Mouse (Mus musculus): Measurements from ENCODE around the gene Plekhm3. TPM values are rescaled to one million over a fixed set of nuclear protein-coding genes. Genes with fewer than 3 reads are reported as not detected.
"Not testable (repeated sequence)": the region's sequence is repeated elsewhere in the genome, so short reads cannot be mapped to it uniquely, and the experiment has no call there.

Plekhm3 gene
- 1 to 10 TPM; 8.5 to 9.3 TPM for total RNA-seq (2021)
- long read RNA-seq, experiment 1, full-length matches to known transcripts = 1 of 5 reads
- long read RNA-seq, experiment 1, partial matches to known transcripts = 1 of 5 reads
- long read RNA-seq, experiment 1, other reads (novel, unspliced or antisense) = 3 of 5 reads
- long read RNA-seq, experiment 2, full-length matches to known transcripts = 4 of 8 reads
- long read RNA-seq, experiment 2, partial matches to known transcripts = 1 of 8 reads
- long read RNA-seq, experiment 2, other reads (novel, unspliced or antisense) = 3 of 8 reads

DNA sequence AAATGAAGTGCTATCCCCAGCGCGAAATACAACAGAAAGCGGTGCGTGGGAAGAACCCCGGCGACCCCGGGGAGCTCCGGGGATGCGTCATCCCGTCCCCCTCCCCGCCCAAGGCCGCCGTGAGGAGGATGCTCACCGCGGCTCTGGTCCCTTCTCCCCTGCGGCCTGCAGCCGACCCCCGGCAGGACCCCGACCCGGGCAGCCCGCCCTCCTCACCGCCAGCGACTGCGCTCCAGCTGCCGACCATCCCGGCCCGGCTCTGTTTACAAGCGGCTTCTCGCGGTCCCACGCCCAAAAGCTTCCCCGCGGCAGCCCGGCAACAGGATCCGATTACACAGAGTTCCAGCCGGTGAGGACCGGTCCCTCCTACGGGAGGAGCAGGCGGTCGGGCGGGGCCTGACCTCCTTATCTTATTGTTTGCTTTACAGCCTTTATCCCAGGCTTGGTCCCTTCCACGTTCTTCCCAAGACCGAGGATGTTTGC is at the start of gene Plekhm3:
Plekhm3 (minus strand) TSS at position 346 of the 483 bp plus-strand sequence.
- DNase-seq (ENCODE audit: low spot score) = peak; percentile 87

DNA sequence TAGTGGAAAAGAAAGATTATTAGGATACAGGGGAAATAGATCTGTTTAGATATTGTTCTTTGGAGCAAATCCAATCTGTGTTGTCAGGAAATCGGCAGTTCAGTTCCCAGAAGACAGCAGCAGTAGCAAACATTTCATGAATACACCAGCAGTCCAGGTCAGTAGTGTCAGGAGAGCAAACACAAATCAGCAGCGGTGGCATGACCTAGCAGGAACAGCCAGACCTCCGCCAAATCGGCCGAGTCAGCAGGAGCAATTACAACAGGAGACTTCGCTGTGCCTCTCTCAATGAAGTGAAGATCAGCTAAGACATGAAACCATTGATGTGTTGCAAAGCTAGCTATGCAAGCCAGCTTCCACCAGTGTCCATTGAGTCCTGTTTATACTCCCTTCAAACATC is 49.0 kb upstream of the Plekhm3 start:
- no peak for DNase-seq (ENCODE audit: low spot score)

DNA sequence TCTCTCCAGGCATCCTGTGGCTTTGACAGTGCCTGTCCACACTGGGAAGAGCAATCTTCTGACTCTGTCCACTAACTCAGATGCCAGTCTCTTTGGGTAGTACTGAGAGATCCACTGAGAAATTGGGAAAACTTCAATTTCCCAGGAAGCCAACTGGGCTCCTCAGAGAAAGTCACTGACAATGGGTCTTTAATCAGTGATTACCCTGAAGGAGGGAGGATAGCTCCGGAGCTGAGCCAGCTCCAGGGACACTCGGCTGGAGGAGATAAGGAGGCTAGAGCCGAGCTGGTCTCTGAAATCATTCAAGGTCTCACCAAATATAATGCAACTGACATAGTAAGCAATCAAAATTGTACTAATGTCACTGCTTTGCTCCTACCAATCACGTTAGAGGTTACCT is 47.9 kb upstream of the Plekhm3 start:
- DNase-seq (ENCODE audit: low spot score) = no peak

- DNase-seq (ENCODE audit: low spot score) = no peak
These were observed 36.6 kb upstream of the Plekhm3 start for GRCm38 (mm10) chr1:64993206-64993605.

DNA sequence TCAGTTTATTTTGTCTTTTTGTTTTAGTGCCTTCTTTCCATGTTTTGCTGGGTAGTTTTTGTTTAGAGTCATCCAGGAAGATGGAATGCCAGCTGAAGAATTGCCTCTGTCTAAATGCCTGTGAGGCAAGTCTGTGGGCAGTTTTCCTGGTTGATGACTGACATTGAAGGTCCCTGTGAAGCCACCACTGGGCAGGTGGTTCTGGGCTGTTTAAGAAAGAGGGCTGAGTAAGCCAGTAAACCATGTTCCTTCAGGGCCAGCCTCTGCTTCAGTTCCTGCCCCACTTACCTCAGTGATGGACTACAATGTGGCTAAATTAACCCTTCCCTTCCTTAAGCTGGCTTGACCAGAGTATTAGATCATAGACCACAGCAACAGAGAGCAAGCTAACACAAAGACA is 31.6 kb upstream of the Plekhm3 start:
- no peak for DNase-seq (ENCODE audit: low spot score)

DNA sequence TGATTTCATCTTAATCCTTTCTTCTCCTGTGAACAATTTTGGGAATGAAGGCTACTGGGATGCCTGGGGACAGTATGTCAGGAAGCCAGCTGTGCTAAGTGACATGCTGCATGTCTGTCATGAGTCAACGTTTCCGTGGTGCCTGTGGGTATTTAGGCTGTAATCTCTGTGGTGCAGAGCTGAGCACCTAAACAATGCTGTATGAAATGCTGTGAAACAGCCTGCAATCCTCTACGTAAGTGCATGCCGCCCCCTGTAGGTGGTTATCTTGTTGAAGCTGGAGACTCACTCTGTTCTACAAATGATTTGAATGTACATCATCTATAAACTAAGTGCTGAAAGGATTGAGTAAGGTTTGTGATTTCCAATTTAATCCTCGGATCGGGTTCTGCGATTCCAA is 29.5 kb upstream of the Plekhm3 start:
- peak; percentile 57 for DNase-seq (ENCODE audit: low spot score)

DNA sequence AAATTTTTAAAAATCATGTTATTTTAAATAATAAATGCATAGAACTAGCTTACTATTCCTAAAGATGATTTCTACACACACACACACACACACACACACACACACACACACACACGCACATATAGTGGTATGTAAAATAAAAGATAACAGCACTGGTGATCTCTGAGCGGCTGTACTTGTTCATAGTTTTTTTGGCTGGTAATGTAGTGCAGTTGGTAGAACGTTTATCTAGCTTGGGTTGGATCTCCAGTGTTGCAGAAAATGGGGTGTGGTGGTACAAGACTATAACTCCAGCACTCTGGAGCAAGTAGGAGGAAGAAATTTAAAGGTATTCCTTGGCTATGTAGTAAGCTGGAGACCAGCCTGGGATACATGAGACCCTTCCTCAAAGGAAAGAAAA is 26.6 kb upstream of the Plekhm3 start:
- no peak for DNase-seq (ENCODE audit: low spot score)

GRCm38 (mm10) chr1:64978321-64978799 is 21.7 kb upstream of the Plekhm3 start:
- no peak for DNase-seq (ENCODE audit: low spot score)

- no peak for DNase-seq (ENCODE audit: low spot score)
These were observed 18.7 kb upstream of the Plekhm3 start for GRCm38 (mm10) chr1:64975346-64975745.

DNA sequence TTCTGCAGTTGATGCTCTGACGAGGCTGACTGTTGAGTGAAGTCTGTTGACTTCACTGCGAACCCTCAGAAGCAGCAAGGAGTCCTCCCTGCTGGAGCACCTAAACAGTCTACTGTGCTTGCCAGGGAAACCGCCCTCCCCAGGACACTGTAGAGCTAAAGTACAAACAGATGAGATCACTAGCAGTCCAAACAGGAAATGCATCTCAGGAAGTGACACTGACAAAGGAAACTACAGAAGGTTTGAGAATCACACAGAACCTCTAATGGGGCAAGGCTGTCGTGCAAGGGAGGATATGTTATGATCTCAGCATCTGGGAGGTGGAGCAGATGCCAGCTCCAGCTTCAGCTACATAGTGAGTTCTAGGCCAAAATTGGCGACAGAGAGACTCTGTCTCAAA is 14.1 kb upstream of the Plekhm3 start:
- DNase-seq (ENCODE audit: low spot score) = no peak

- no peak for DNase-seq (ENCODE audit: low spot score)
These were observed 431 bp upstream of the Plekhm3 start for GRCm38 (mm10) chr1:64957021-64957489.

- DNase-seq (ENCODE audit: low spot score) = not testable (repeated sequence)
These were observed 1.8 kb downstream of the Plekhm3 start for GRCm38 (mm10) chr1:64954786-64955185.

DNA sequence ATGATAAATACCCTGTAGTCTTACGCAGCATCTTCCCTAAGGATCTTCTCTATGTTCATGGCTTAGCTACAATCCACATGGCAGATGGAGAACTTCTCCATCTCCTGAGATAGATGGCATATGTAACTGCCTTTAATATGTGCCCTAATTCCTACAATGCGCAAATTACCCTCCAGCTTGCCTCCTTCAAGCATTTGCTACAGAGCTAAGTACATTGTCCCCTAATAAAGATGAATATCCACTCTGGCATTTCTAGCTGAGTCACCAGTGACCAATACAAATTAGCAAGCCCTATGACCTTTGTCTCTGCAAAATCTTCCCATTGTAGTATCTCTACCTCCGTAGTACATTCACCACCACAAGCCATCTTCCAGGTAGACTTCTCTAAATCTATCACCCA is 6.4 kb downstream of the Plekhm3 start:
- DNase-seq (ENCODE audit: low spot score) = no peak

GRCm38 (mm10) chr1:64949377-64949776 is 7.2 kb downstream of the Plekhm3 start:
- no peak for DNase-seq (ENCODE audit: low spot score)

DNA sequence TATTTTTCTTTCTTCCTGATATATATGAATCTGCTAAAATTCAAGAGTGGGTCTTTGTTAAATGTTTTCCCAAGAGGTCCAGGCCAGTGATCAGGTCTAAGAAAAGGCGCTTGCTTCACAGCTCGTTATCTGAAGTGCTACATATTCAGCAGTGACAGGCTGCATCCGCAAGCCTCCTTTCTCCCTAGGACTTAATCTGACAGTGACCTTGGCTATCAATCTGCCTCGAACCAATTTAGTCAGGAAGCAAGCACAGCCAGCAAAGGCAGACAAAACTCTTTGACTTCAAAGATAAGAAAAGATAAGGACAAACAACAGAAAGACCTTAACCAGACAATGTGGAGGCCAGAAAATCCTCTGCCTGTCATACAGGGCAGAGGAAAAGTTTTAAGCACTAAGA is 10.5 kb downstream of the Plekhm3 start:
- no peak for DNase-seq (ENCODE audit: low spot score)

GRCm38 (mm10) chr1:64945214-64945785 is 11.3 kb downstream of the Plekhm3 start:
- DNase-seq (ENCODE audit: low spot score) = no peak

DNA sequence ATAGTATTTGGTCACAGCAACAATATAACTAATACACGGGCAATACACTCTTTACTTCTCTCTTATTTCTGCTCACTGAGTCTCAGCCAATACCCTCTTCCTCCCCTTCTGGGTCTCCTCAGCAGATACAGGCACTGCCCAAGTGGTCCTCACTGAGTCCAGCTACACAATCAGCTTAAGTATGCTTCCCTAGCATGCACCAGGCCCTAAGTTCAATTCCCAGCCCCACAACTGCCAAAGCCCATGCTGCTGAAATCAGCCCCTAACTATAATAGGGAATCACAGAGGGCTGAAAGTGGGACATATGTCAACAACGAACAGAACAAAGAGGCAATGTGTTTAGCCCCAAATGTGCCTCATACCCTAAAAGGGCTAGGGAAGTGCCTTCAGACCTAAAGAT is 11.9 kb downstream of the Plekhm3 start:
- no peak for DNase-seq (ENCODE audit: low spot score)

- no peak for DNase-seq (ENCODE audit: low spot score)
These were observed 14.4 kb downstream of the Plekhm3 start for GRCm38 (mm10) chr1:64942006-64942755.

DNA sequence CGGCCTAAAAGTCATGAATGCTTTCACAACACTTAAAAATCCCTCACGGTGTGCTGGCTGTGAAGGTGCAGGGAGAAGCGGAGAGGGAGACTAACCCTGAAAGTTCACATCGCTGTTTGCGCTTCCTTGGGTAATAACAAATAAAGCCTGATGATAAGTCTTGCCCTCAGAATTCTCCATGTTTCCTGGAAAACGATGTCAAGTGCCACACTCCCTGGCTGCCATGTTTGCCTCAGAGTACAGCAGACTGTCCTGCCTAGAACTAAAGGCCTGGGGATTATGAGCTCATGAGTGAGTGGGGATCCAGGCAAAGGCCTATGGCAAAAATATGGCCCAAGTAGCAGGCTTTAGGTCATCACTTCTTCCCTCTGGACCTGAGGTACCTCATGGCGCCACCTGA is 17.7 kb downstream of the Plekhm3 start:
- no peak for DNase-seq (ENCODE audit: low spot score)

- DNase-seq (ENCODE audit: low spot score) = no peak
These were observed 18.9 kb downstream of the Plekhm3 start for GRCm38 (mm10) chr1:64937692-64938091.

GRCm38 (mm10) chr1:64932921-64933320 is 23.7 kb downstream of the Plekhm3 start:
- no peak for DNase-seq (ENCODE audit: low spot score)

GRCm38 (mm10) chr1:64930124-64930523 is 26.5 kb downstream of the Plekhm3 start:
- no peak for DNase-seq (ENCODE audit: low spot score)
